Mouse (Mus musculus): Measurements from ENCODE around the gene Eomes. TPM values are rescaled to one million over a fixed set of nuclear protein-coding genes. Genes with fewer than 3 reads are reported as not detected.

Eomes gene
- polyA plus RNA-seq, 1 experiment from 2014 or later: not detected

- no peak overlapping the region for H3K4me3 ChIP-seq (ENCODE audit: inconsistent target)
- H3K36me3 ChIP-seq (ENCODE audit: inconsistent target): no peaks in the 10 kb centered on the region
- WGBS (ENCODE audit: missing documents): 2% methylated on average over 69 of the region's 87 CpGs
- no peak overlapping the region for H3K27ac ChIP-seq
- no peaks in the 10 kb centered on the region for H3K79me2 ChIP-seq (ENCODE audit: inconsistent target)
Measured at GRCm38 (mm10) chr9:118478839-118479507, 961 bp downstream of the Eomes start.

DNA sequence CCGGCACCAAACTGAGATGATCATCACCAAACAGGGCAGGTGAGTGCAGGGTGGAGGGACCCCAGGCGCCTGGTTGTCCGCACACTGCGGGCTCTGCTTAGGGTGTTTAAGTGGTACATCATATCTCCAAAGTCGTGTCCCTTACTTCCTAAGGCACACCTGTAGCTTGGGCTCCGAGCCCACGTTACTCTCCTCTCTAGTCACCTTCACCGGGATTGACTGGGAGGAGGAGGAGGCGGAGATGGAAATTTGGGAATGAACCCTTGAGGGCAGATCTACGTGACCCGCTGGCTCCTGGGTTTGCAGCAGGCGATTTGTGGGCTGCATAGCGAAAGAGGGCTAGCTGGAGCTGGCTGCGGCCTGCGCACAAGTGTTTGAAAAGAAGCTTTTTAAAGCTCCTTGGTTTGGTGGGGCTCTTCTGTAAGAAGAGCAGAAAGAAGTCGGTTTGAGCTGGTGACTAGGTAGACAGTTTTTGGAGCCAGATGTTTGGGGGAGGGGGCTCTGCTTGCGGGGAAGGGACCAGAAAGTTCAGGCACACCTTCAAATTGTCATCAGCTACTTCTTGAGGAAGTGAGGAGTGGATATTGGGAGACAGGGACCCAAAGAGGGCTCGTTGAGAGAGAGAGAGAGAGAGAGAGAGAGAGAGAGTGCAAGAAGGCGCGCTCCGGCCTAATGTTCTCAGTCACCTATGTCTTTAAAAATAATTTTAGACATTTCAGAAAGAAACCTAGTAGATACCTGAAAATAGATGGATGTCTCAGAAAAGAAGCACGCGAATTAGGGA is 1.7 kb downstream of the Eomes start:
- Histone ChIP-seq H3K4me3 (ENCODE audit: inconsistent target) (no peak overlapping the region), H3K36me3 (ENCODE audit: inconsistent target) (no peaks in the 10 kb centered on the region), H3K27ac (no peak overlapping the region), H3K79me2 (ENCODE audit: inconsistent target) (no peaks in the 10 kb centered on the region)
- WGBS (ENCODE audit: missing documents): 48% methylated on average over 20 of the region's 23 CpGs

DNA sequence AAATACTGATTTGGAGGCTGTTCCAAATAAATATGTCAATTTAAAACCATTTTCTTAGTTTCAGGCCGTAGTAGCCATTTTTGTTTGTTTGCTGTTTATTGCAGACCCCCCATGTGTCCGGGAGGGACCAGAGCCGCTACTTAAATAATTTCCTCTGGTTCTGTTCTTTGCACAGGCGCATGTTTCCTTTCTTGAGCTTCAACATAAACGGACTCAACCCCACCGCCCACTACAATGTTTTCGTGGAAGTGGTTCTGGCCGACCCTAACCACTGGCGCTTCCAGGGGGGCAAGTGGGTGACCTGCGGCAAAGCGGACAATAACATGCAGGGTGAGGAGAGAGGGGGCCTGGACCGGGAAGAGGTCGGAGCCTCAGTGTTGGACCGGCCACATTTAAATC is 2.3 kb downstream of the Eomes start:
- Histone ChIP-seq H3K79me2 (ENCODE audit: inconsistent target) (no peaks in the 10 kb centered on the region), H3K4me3 (ENCODE audit: inconsistent target) (no peak overlapping the region), H3K27ac (no peak overlapping the region), H3K36me3 (ENCODE audit: inconsistent target) (no peaks in the 10 kb centered on the region)
- WGBS (ENCODE audit: missing documents): 36% methylated on average over 14 of the region's 14 CpGs

GRCm38 (mm10) chr9:118482210-118482609 is 4.2 kb downstream of the Eomes start:
- WGBS (ENCODE audit: missing documents): 82% methylated on average over 10 of the region's 10 CpGs
- Histone ChIP-seq H3K79me2 (ENCODE audit: inconsistent target) (no peaks in the 10 kb centered on the region), H3K27ac (no peak overlapping the region), H3K36me3 (ENCODE audit: inconsistent target) (no peaks in the 10 kb centered on the region), H3K4me3 (ENCODE audit: inconsistent target) (no peak overlapping the region)

DNA sequence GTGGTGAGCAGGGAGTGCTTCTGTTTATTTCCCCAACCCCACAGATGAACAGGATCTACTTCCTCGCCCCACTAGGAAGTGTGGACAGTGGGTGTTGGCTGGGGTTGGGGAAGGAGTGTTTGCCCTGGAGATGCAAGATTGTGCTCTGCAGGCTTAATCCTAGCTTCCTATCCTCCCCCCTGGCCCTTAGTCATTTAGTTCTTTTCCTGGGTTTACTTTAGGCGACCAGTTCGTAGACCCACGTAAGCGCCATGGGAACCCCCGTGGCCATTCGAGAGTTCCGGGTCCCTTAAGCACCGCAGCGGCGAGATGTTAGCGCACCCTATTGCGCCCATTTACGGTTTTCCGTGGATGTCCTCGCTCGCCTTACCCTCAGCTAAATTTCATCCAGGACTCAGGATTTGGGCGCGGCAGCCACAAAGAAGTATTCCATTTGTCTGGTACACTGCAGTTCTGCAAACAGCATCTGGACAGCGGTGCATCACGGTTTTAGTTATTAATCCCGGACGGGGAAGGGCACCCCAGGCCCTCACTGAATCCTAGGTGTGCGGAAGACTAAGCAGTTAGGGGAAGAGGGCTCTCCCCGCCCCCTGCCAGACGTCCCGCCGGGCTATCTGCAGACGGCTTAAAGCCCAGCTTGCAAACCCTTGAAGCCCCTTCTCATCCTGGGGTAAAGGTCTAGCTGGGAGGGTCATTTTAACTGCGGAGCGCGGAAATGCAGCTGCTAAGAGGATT is 8.5 kb downstream of the Eomes start:
- no peak overlapping the region for H3K27ac ChIP-seq
- no peaks in the 10 kb centered on the region for H3K36me3 ChIP-seq (ENCODE audit: inconsistent target)
- H3K79me2 ChIP-seq (ENCODE audit: inconsistent target): no peaks in the 10 kb centered on the region
- no peak overlapping the region for H3K4me3 ChIP-seq (ENCODE audit: inconsistent target)
- WGBS (ENCODE audit: missing documents): 4% methylated on average over 32 of the region's 32 CpGs

- no peak overlapping the region for H3K27ac ChIP-seq
- 5% methylated on average over 9 of the region's 9 CpGs for WGBS (ENCODE audit: missing documents)
- no peaks in the 10 kb centered on the region for H3K79me2 ChIP-seq (ENCODE audit: inconsistent target)
- H3K4me3 ChIP-seq (ENCODE audit: inconsistent target): no peak overlapping the region
- no peaks in the 10 kb centered on the region for H3K36me3 ChIP-seq (ENCODE audit: inconsistent target)
Measured at GRCm38 (mm10) chr9:118487096-118487395, 9.0 kb downstream of the Eomes start.

DNA sequence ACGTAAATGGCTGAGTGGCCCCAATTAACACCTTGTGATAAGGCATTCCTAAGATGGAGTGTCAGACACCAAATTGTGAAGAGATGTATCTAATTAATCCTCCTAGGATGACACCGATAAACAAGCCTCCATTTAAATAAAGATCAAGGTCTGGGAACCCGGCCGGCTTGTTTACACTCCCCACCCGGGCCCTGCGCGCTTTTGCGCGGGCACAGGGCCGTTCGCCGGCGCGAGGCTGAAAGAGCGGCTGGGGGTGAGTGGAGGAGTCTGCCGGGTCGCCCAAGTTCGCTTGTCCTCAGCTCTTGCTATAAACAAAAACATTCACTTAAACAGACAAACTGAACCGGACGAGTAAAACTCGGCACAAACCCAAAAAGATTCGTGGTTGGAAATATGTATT is 9.6 kb downstream of the Eomes start:
- no peaks in the 10 kb centered on the region for H3K36me3 ChIP-seq (ENCODE audit: inconsistent target)
- 4% methylated on average over 22 of the region's 22 CpGs for WGBS (ENCODE audit: missing documents)
- no peaks in the 10 kb centered on the region for H3K79me2 ChIP-seq (ENCODE audit: inconsistent target)
- H3K27ac ChIP-seq: no peak overlapping the region
- no peak overlapping the region for H3K4me3 ChIP-seq (ENCODE audit: inconsistent target)

GRCm38 (mm10) chr9:118488138-118488895 is 10.3 kb downstream of the Eomes start:
- Histone ChIP-seq H3K27ac (no peak overlapping the region), H3K36me3 (ENCODE audit: inconsistent target) (no peaks in the 10 kb centered on the region), H3K79me2 (ENCODE audit: inconsistent target) (no peaks in the 10 kb centered on the region), H3K4me3 (ENCODE audit: inconsistent target) (peak overlapping the region; percentile 15; the same call in 1 of the 2 replicates)
- WGBS (ENCODE audit: missing documents): 3% methylated on average over 26 of the region's 28 CpGs

- H3K79me2 ChIP-seq (ENCODE audit: inconsistent target): no peaks in the 10 kb centered on the region
- H3K4me3 ChIP-seq (ENCODE audit: inconsistent target): peak overlapping the region; percentile 15; the same call in 1 of the 2 replicates
- no peaks in the 10 kb centered on the region for H3K36me3 ChIP-seq (ENCODE audit: inconsistent target)
- no peak overlapping the region for H3K27ac ChIP-seq
- WGBS (ENCODE audit: missing documents): 3% methylated on average over 20 of the region's 20 CpGs
Measured at GRCm38 (mm10) chr9:118488896-118489578, 11.0 kb downstream of the Eomes start.

GRCm38 (mm10) chr9:118489579-118490019 is 11.6 kb downstream of the Eomes start:
- WGBS (ENCODE audit: missing documents): 0% methylated on average over 16 of the region's 16 CpGs
- no peaks in the 10 kb centered on the region for H3K36me3 ChIP-seq (ENCODE audit: inconsistent target)
- H3K79me2 ChIP-seq (ENCODE audit: inconsistent target): no peaks in the 10 kb centered on the region
- no peak overlapping the region for H3K27ac ChIP-seq
- H3K4me3 ChIP-seq (ENCODE audit: inconsistent target): no peak overlapping the region

DNA sequence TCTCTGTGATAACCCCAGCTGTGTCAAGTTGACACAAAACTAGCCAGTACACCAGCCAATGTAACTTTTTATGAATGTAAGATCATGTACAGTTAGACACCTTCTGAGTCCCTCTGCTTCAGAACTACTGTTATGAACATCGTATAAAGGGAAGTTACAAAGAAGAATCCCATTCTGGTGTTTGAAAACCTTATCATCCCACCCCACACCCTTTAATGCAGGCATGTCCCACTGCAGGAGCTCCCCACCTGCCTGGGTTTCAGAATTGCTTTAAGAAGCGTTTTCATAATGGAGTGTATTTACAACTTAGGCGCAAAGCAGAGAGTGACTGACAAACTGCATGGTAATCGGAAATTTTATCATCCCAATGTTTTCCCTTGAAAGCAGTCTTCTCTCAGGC is 13.2 kb downstream of the Eomes start:
- Histone ChIP-seq H3K79me2 (ENCODE audit: inconsistent target) (no peaks in the 10 kb centered on the region), H3K36me3 (ENCODE audit: inconsistent target) (no peaks in the 10 kb centered on the region), H3K27ac (no peak overlapping the region), H3K4me3 (ENCODE audit: inconsistent target) (no peak overlapping the region)
- WGBS (ENCODE audit: missing documents): 75% methylated on average over 4 of the region's 4 CpGs

DNA sequence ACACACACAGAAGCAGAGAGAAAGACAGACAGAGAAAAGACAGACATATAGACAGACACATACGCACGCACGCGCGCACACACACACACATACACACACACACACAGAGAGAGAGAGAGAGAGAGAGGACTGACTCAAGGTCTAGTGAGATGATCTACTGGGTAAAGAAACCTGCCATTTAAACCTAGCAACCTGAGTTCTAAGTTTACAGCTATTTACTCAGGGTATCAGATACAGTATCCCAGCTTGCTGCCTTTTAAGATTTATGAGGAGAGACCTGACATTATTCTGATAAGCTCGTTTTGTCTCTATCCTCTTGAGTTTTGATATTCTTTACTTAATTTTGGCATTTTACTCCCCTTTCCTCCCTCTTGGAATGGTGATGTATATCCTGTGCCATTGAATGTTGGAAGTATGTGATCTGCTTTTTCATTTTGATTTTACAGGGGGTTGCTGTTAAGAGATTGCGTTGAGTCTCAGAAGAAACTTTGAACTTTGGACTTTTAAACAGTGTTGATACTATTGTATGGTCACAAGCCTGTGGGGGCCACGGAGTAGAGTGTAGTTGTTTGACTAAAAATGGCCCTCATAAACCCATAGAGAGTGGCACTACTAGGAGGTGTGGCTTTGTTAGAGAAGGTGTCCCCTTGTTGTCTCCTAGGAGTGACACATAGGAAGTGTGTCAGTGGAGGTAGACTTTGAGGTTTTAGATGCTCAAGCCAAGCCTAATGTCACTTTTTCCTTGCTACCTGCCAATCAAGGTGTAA is 15.1 kb downstream of the Eomes start:
- Histone ChIP-seq H3K36me3 (ENCODE audit: inconsistent target) (no peaks in the 10 kb centered on the region), H3K4me3 (ENCODE audit: inconsistent target) (no peak overlapping the region), H3K79me2 (ENCODE audit: inconsistent target) (no peaks in the 10 kb centered on the region), H3K27ac (no peak overlapping the region)
- 85% methylated on average over 8 of the region's 8 CpGs for WGBS (ENCODE audit: missing documents)

- no peaks in the 10 kb centered on the region for H3K79me2 ChIP-seq (ENCODE audit: inconsistent target)
- H3K4me3 ChIP-seq (ENCODE audit: inconsistent target): no peak overlapping the region
- H3K27ac ChIP-seq: no peak overlapping the region
- no peaks in the 10 kb centered on the region for H3K36me3 ChIP-seq (ENCODE audit: inconsistent target)
- 93% methylated on average over 5 of the region's 5 CpGs for WGBS (ENCODE audit: missing documents)
Measured at GRCm38 (mm10) chr9:118494106-118494505, 16.1 kb downstream of the Eomes start.
